Mouse (Mus musculus) bone marrow, adult 2 months (tissue): ENCODE data around the gene Cass4. TPM values are rescaled to one million over a fixed set of nuclear protein-coding genes. Genes with fewer than 3 reads are reported as not detected.

Source experiments
- H3K27ac ChIP-seq: fragments of 200-500 bp; 2 replicates; pipeline ENCODE4 v1.5.1; 2012; ENCODE audit warnings: low read depth, mild to moderate bottlenecking, control low read depth, inconsistent platforms, low read length; ENCODE audit not compliant: control insufficient read depth, poor library complexity, insufficient read depth
- H3K4me1 ChIP-seq: fragments of 200-500 bp; 2 replicates; pipeline ENCODE4 v1.6.1; 2011; ENCODE audit warnings: low read length; ENCODE audit not compliant: control insufficient read depth, insufficient read depth
- H3K4me3 ChIP-seq: fragments of 200-500 bp; replicated peaks from 2 replicates; pipeline ENCODE3; 2011; ENCODE audit warnings: mild to moderate bottlenecking, low read depth, low read length, control low read depth; ENCODE audit not compliant: control insufficient read depth
- CTCF ChIP-seq: fragments of 200-500 bp; IDR thresholded peaks from 2 replicates; pipeline ENCODE4 v1.5.1; 2011; ENCODE audit warnings: low read length, control low read depth; ENCODE audit not compliant: control insufficient read depth, insufficient read depth
- POLR2A ChIP-seq: fragments of 200-500 bp; IDR thresholded peaks from 2 replicates; pipeline ENCODE4 v1.6.1; 2011; ENCODE audit warnings: low read depth, mild to moderate bottlenecking, control low read depth, low read length, borderline replicate concordance; ENCODE audit not compliant: control insufficient read depth
- WGBS: fragments of 180-500 bp; shearing (Covaris S2); methylation state at CpG from one replicate; pipeline ENCODE4 v1.1.7; 2018; 5-methylcytosine and 5-hydroxymethylcytosine counted together
- polyA plus RNA-seq: library from polyadenylated mRNA; stranded (reverse); fragments of >200 nt; gene quantifications from 2 replicates; pipeline ENCODE4 v1.2.4, GENCODE M21; 2011; ENCODE audit warnings: low replicate concordance; ENCODE audit not compliant: missing spikeins, insufficient read depth, insufficient read length

Cass4 gene
- polyA plus RNA-seq, 1 experiment = 6.6 TPM

DNA sequence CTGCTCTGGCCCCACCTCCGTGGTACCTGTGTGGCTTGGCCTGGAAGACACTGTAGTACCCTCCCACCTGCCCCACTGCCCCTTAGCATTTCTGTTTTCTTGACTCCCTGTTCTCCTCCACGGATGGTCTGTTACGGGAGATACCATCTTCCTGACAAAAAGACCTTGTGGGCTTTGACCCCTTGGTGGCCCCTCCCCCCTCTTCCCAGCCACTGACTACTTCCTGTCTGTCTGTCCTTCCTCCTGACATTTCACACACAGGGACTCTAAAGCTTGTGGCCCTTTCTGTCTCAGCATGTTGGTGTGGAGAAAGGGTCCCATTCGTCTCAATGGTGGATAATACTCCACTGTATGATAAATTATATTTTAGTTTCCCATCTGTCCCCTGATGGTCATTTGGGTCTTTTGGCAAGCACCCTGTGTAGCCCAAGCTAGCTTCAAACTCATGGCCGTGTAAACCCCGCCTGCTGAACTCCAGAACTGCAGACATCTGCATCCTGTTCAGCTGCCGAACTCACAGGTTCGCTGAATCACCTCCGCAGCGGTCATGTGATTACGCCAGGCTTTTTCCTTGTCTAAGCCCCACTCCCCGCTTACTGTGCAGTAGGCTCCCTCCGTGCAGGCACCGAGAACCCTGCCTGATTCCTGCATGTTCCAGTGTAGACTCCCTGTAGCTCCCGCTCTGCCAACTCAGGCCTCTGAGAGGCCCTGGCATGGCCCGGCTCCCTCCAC, 88.2 kb downstream of the Cass4 start:
- no peaks in the 10 kb centered on the region for H3K4me1 ChIP-seq
- WGBS = 33% methylated on average over 16 of the region's 16 CpGs

More for the DNA sequence above, 88.2 kb downstream of the Cass4 start:
- H3K27ac ChIP-seq = no peak overlapping the region
- no peak overlapping the region for H3K4me3 ChIP-seq
- TF ChIP-seq POLR2A (no peak), CTCF (no peak)

Other genes with a start within 250 kb of the Cass4 start
- not detected in 2 replicates for gene Mc3r, start 145.3 kb upstream of the Cass4 start, polyA plus RNA-seq
- 31.2 and 39.6 TPM in 2 replicates for gene Fam210b, start 48.2 kb upstream of the Cass4 start, polyA plus RNA-seq
- 54.7 and 60.7 TPM in 2 replicates for gene Aurka, start 23.3 kb upstream of the Cass4 start, polyA plus RNA-seq
- 8.9 and 15.8 TPM in 2 replicates for gene Cstf1, start 23.1 kb upstream of the Cass4 start, polyA plus RNA-seq
- gene Rtf2, start 46.8 kb downstream of the Cass4 start, polyA plus RNA-seq = 38.4 and 53.6 TPM in 2 replicates
- not detected in 2 replicates for gene Gcnt7, start 64.8 kb downstream of the Cass4 start, polyA plus RNA-seq
- 5.2 TPM in 1 of 2 replicates, not detected in the other for gene Fam209, start 78.7 kb downstream of the Cass4 start, polyA plus RNA-seq
- not detected in 2 replicates for gene Tfap2c, start 155.8 kb downstream of the Cass4 start, polyA plus RNA-seq